Mouse (Mus musculus) lung, postnatal 14 days (tissue): ENCODE data around the gene Wdr63.
A peak's percentile ranks its signal among the peaks of the same experiment; 100 is the strongest.

Experiments
- DNase-seq: peaks from one replicate; pipeline ENCODE4 v3.0.0; 2021

Wdr63 gene

GRCm38 (mm10) chr3:146051277-146052007 is 56.5 kb downstream of the Wdr63 start:
- peak; percentile 41 for DNase-seq

DNA sequence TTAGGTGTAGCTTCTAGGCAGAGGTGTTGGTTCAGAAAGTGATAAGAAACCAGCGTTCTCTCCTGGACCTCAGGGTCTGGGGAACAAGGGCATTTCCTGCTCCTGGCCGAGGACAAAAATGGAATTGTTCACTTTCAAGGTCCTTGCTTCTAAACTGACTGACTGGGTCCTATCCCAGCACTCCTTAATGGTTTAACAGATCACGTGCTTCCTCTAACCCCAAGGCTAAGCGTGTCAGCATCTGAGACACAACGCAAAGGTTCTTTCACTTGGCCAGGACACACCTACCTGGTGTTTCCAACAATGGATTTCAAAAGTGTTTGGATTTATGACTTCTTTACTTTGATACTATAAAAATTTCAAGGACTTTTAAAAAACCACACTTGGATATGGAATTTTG is 58.0 kb downstream of the Wdr63 start:
- no peak for DNase-seq

DNA sequence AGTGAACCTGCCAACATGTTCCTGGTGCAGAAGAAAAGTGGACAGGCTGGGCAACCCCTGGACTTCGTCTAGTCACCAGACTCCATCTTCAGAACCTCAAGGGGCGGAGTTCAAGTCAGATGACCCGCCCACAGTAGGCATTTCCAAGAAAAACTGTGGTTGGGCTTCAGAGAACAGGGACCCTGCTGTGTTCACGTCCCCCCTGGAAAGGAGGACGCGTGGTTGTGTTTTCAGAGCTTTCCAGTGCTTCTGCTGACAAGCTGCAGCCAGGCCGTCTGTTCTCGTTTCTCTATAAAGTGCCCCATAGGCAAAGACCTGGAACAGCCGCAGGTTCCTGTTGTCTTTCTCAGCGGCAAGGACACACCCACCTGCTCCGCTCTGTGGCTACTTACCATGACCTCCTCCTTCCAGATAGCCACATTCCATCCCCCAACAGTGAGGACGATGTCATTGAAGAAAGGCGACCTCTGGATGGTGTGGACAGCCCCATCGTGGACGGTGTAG is 60.2 kb downstream of the Wdr63 start:
- DNase-seq, result peak; percentile 57

DNA sequence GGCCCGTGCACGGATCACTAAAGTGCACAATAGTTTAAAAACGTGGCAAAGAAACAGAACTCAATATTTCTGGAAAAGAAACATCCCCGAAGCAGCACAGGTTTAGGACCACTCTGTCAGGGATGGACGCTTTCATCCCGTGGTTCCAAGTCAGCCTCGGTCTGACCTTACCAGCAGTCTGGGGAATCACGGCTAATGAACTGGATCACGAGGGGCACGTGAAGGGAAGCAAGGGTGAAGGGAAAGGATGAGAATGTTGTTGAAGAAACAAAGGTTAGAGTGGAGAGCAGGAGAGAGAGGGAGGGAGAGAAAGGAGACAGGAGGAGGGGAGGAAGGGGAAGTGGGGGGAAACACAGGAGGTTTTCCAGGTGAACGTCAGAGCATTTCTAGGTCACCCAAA is 61.9 kb downstream of the Wdr63 start:
- no peak for DNase-seq

GRCm38 (mm10) chr3:146044977-146045376 is 63.0 kb downstream of the Wdr63 start:
- DNase-seq, result no peak

DNA sequence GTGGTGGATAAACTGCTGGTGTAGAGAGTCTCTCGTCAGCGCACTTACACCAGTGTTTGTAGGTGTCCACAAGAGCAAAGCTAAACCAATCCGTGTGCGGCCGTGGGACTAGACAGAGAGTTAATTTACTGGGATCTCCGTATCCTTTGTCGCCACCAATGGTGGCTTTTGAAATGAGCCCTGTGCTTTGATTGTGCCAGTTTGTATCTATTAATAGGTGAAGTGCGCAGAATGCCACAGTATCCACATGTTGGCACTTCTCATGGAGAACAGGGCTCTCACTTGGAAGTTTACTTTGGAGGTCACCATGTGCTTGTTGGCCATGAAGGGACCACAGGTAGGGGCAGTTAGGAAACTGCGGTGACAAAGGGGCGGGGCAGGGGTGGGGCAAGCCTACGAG is 66.5 kb downstream of the Wdr63 start:
- DNase-seq, result no peak

DNA sequence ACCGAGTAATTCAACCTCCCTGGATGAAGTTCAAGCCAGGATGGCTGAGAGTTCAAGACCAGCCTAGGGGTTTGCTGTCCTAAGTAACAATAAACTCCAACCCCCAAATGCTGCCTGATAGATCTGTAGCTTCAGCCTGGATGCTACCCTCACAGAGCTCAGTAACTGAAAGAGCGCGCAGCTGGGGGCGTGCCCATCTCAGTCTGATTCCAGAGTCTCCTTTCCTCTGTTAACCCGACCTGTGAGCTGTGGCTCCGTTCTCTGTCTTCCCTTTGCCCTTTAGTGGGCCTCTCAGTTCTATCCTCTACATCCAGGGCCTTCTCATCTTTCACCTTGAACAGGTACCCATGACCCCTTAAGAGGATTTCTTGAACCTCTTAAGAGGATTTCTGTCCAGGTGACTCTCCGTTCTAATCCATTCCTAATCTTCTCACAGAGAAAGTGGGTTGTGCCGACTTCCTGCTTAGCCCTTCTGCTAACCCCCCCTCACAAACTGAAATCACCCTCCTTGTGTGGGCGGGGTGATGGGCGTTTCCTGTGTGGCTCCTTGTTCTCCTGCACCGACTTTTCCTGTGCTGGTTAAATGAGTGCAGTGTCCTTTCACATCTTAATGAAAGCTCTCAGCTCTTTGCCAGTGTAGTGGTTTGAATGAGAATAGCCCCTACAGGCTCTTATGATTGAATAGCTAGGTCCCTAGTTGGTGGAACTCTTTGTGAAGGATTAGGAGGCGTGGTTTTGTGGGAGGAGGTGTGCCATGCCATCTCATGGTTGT is 68.6 kb downstream of the Wdr63 start:
- no peak for DNase-seq

GRCm38 (mm10) chr3:146037906-146038305 is 70.0 kb downstream of the Wdr63 start:
- no peak for DNase-seq

- no peak for DNase-seq
Observed at GRCm38 (mm10) chr3:146032976-146033375, 75.0 kb downstream of the Wdr63 start.

DNA sequence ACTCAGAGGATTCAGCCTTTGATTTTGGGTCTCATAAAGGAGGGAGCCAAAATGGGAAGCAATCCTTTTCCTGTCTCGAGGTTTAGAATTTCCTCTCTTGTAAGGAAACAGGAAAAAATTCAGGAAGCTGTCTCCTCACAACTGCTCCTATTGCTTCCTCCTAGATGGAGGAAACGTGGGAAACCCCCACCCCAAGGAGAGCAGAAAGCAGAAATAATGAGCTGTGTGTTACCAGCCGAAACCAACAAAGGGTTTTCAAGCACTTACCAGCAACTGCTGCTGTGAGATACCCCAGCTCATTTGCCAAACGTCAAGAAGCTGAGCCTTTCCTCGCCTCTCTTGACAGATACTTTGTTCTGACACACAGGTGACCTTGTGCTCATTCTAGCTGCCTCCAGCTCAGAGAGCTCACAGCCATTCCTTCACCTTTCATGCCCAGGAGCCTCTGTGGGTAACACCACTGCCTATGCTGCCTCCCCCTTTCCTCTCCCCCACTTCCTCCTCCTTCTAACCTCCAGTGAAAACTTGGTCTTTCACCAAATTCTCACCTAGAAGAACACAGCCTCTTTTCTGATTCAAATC is 77.6 kb downstream of the Wdr63 start:
- DNase-seq, result no peak

DNA sequence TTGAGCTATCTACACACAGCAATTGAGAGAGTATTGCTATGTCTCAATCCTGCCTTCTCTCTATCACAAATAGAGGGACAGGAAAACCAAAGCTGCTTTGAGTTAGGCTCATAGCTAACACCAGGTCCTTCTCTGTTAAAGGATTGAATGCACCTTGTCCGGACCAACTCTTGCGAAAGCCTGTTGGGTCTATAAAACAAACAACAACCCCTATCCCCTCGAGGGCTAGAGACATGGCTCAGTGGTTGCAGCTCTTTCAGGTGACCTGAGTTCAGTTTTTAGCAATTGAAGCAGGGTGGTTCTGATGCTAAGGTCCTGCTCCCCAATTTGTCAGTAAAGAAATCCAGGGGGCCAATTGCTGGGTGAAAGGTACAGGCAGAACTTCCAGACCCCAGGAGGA is 78.7 kb downstream of the Wdr63 start:
- DNase-seq, result no peak

- DNase-seq, result no peak
Observed at GRCm38 (mm10) chr3:146028406-146028805, 79.5 kb downstream of the Wdr63 start.

- DNase-seq, result peak; percentile 8
Observed at GRCm38 (mm10) chr3:146027116-146027515, 80.8 kb downstream of the Wdr63 start.

DNA sequence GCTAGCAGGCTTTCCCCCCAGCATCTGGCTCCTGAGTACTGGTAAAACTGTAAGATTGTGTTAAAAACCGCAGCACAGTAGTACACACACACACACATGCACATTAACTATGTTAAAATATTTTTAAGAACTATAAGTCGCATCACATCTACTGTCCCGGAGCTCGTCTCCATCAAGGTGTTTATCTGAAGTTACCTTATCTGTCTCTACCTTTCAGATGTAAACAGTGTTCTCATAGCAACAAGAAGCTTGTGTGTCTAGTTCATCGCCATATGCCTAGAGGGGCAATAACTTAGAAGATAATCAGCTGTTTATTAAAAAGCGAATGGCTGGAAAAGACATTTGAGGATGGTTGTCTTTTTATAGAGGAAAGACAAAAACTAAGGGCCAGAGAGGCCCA is 82.4 kb downstream of the Wdr63 start:
- no peak for DNase-seq

GRCm38 (mm10) chr3:146024746-146025145 is 83.2 kb downstream of the Wdr63 start:
- no peak for DNase-seq

DNA sequence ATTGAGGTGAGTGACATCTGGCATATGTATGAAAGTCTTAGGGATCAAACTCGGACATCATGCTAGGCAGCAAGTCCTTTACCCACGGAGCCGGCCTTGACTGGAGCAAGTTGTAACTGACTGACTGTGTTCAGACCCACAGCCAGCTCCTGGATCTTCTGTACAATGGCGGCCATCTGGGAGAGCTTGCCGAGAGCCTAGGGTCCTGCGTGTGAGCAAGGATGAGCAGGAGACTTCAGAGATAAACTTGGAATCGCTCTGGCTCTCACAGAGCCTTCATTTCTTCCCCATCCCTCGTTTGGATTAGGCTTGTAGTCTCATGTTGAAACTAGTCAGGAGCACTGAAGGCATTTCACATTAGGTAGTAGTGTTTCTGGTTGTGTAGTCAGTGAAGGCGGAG is 85.7 kb downstream of the Wdr63 start:
- DNase-seq, result no peak

- DNase-seq, result no peak
Observed at GRCm38 (mm10) chr3:146017521-146017920, 90.4 kb downstream of the Wdr63 start.

GRCm38 (mm10) chr3:146016979-146017378 is 91.0 kb downstream of the Wdr63 start:
- DNase-seq, result no peak

GRCm38 (mm10) chr3:146014321-146014720 is 93.6 kb downstream of the Wdr63 start:
- DNase-seq, result no peak

- DNase-seq, result no peak
Observed at GRCm38 (mm10) chr3:146013490-146013889, 94.4 kb downstream of the Wdr63 start.

DNA sequence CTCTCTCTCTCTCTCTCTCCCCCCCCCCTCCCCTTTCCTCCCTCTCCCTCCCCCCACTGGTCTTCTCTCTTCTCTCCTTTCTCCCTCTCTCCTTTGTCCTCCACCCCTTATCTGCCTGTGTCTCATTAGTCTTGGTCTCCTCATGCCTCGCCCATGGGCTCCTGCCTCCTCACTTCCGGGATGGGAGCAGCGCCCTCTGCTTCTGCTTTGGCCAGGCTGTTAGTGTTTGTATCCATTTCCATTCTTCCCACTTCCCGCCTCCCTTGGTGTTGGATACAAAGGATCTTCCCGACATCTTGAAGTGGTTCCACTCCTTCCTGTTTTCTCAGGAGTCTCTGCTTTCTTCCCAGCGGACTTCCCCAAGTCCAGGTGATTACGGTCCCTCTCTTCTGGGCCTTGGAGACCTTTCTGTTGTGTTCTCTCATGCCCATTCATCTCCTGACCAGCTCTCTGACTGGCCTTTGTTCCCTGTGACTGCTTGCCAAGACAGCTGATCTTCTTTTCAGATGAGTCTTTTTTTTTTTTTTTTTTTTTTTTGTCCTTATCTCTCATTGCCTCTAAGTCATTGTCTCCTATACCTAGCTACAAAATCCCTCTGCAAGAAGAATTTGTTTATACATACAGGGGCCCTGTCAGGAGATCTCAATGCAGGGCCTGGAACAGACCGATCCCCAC is 96.2 kb downstream of the Wdr63 start:
- DNase-seq, result no peak

- no peak for DNase-seq
Observed at GRCm38 (mm10) chr3:146010751-146011150, 97.2 kb downstream of the Wdr63 start.
